Mouse (Mus musculus) hindbrain, embryonic 13.5 days (tissue): ENCODE measurements around the gene Dock1. TPM values are rescaled to one million over a fixed set of nuclear protein-coding genes. Genes with fewer than 3 reads are reported as not detected.
A peak's percentile ranks its signal among the peaks of the same experiment; 100 is the strongest.

ENCODE experiments used
- ATAC-seq: fragments of 200-750 bp; cut with Nextera tagmentation; 2 replicates; pipeline ENCODE4 v1.8.0; 2017; ENCODE audit warnings: moderate TSS enrichment; ENCODE audit not compliant: low FRiP score
- H3K27ac ChIP-seq: fragments of 300-500 bp; sonication (generic); 2 replicates; pipeline ENCODE4 v1.5.1; 2015; ENCODE audit warnings: inconsistent platforms, mild to moderate bottlenecking, moderate library complexity
- H3K27me3 ChIP-seq: fragments of 300-500 bp; sonication (generic); 2 replicates; pipeline ENCODE4 v1.6.1; 2015; ENCODE audit warnings: mild to moderate bottlenecking, inconsistent platforms
- H3K36me3 ChIP-seq: fragments of 300-500 bp; sonication (generic); 2 replicates; pipeline ENCODE4 v1.6.1; 2015; ENCODE audit warnings: mild to moderate bottlenecking, inconsistent platforms
- H3K4me1 ChIP-seq: fragments of 300-500 bp; sonication (generic); replicated peaks from 2 replicates; pipeline ENCODE4 v1.6.1; 2015; ENCODE audit warnings: inconsistent platforms
- H3K4me2 ChIP-seq: fragments of 300-500 bp; sonication (generic); 2 replicates; pipeline ENCODE4 v1.6.1; 2015; ENCODE audit warnings: inconsistent platforms, mild to moderate bottlenecking, moderate library complexity
- H3K4me3 ChIP-seq: fragments of 300-500 bp; sonication (generic); 2 replicates; pipeline ENCODE4 v1.5.1; 2015; ENCODE audit warnings: mild to moderate bottlenecking, inconsistent platforms
- H3K9ac ChIP-seq: fragments of 300-500 bp; sonication (generic); 2 replicates; pipeline ENCODE4 v1.6.1; 2015; ENCODE audit warnings: mild to moderate bottlenecking, inconsistent platforms
- H3K9me3 ChIP-seq: fragments of 300-500 bp; sonication (generic); 2 replicates; pipeline ENCODE4 v1.6.1; 2016; ENCODE audit warnings: inconsistent platforms
- WGBS: fragments of 180-500 bp; shearing (Covaris S2); methylation state at CpG from one replicate; pipeline ENCODE4 v1.1.7; 2015; 5-methylcytosine and 5-hydroxymethylcytosine counted together
- polyA plus RNA-seq: library from polyadenylated mRNA; unstranded; fragments of >200 nt; fragmentation: Nextera tagmentation; extraction: Ambion mirVana; gene quantifications from 2 replicates; pipeline ENCODE4 v1.2.1, GENCODE M21; 2015

Dock1 gene
- polyA plus RNA-seq, 1 experiment from 2014 or later = 9.4 TPM

DNA sequence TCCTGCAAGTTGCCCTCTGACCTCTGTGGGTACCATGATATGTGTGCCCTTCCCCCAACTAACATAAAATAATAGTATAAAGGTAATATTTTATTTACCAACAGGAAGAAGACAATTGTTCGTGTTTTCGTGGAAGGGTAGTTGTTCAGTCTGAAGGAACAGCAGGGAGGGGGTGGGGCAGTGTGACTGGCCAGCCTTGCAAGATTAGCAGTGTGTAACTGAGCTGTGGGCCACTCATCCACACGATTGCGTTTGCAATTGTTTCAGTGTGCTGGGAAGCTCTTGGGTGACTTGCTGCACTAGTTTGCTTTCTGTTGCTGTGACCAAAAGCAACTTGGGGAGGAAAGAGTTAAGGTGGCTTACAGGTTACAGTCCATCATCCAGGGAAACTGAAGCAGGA is 7.4 kb downstream of the Dock1 start:
- Histone ChIP-seq H3K4me1 (peaks cover 20% of the 10 kb centered on the region), H3K27me3 (no peaks in the 10 kb centered on the region), H3K36me3 (no peaks in the 10 kb centered on the region), H3K27ac (no peak overlapping the region), H3K9me3 (no peaks in the 10 kb centered on the region), H3K9ac (no peak overlapping the region), H3K4me3 (no peak overlapping the region), H3K4me2 (no peak overlapping the region)
- ATAC-seq = no peak
- WGBS = 56% methylated on average over 4 of the region's 4 CpGs

DNA sequence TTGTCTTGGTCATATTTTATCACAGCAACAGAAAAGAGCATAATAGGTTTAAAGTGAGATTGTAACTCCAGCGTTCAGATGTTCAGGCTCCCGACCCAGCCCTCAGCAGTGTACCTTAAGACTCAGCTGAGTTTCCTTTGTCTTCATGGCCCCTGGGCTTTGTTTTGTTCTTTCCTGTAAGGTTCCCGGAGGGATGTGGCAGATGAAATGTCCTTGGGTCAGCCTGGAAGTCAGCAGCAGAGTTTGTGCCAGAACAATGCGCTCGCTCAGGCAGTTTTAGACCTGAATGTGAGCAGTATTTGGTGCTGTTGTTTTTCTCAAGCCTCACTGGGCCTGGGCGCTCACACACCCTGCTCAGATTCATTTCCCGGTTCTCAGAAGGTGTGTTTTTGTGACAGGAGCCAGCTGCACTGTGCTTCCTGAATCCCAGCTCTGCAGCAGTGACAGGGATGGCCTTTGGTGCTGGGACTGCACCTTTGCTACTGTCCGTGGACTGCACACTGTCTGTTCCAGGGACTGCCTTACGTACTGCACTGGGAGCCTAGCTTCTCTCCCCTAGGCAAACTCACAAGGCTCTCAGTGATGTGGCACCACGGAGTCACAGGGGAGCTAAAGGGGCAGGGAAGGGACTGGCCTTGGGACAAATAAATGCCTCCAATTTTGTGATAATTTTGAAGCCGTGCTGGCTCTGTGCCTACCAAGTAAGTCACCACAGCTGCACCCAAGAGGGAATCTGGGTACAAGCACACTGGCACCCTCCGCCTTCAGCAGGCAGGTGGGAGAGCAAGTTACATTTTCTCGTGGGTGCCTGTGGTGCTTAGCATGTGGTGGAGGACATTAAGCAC is 9.1 kb downstream of the Dock1 start:
- Histone ChIP-seq H3K4me3 (no peak overlapping the region), H3K4me1 (peaks cover 10% of the 10 kb centered on the region), H3K9me3 (no peaks in the 10 kb centered on the region), H3K36me3 (no peaks in the 10 kb centered on the region), H3K27me3 (no peaks in the 10 kb centered on the region), H3K4me2 (no peak overlapping the region), H3K9ac (peak overlapping the region; percentile 13; the same call in 1 of the 2 replicates), H3K27ac (no peak overlapping the region)
- WGBS = 43% methylated on average over 13 of the region's 13 CpGs
- ATAC-seq = no peak

DNA sequence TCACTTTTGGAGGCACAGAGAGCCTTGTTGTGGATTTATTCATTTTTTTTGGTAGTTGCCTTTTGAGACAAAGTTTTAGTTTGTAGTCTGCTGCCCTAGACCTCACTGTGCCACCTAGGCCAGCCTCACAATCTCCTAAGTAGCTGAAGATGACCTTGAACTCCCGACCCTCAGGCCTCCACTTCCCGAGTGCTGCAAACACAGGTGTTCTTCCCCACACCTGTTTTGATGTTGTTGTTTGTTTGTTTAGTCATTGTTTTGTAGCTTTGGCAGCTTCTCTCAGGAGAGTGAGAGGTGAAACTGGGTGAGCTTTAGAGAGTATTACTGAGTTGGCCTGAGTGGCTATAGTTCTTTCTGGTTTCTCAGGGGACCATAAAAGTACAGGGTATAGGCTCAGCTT is 9.7 kb downstream of the Dock1 start:
- no peak overlapping the region for H3K4me3 ChIP-seq
- WGBS = 79% methylated on average over 2 of the region's 2 CpGs
- no peak overlapping the region for H3K9ac ChIP-seq
- no peaks in the 10 kb centered on the region for H3K9me3 ChIP-seq
- H3K36me3 ChIP-seq = no peaks in the 10 kb centered on the region
- no peaks in the 10 kb centered on the region for H3K27me3 ChIP-seq
- no peak overlapping the region for H3K27ac ChIP-seq
- H3K4me2 ChIP-seq = no peak overlapping the region
- peaks cover 9% of the 10 kb centered on the region for H3K4me1 ChIP-seq
- no peak for ATAC-seq

- no peaks in the 10 kb centered on the region for H3K36me3 ChIP-seq
Observed at GRCm38 (mm10) chr7:134681729-134682527, 11.5 kb downstream of the Dock1 start.

DNA sequence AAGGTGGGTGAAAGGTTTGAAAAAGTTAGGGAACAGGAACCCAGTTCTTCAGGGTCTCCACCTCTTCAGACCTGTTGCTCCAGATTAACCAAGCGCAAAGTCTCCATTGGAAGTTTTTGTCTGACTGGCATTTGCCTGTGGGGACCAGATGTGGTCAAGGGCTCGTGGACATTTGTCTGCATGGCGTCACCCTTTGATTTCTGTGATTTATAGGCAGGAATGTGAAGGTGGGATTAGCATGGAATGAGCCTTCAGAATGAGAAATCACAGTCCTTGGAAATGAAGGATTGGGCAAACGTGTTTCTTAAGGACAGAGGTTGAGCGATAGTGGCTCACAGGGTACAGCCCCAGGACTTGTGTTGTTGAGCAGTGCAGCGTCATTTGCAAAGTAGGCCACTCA is 17.9 kb downstream of the Dock1 start:
- H3K27ac ChIP-seq = no peak overlapping the region
- H3K36me3 ChIP-seq = no peaks in the 10 kb centered on the region
- no peaks in the 10 kb centered on the region for H3K4me1 ChIP-seq
- no peaks in the 10 kb centered on the region for H3K27me3 ChIP-seq
- WGBS = 90% methylated on average over 6 of the region's 6 CpGs
- no peak for ATAC-seq
- H3K4me2 ChIP-seq = no peak overlapping the region
- H3K4me3 ChIP-seq = no peak overlapping the region
- no peak overlapping the region for H3K9ac ChIP-seq
- H3K9me3 ChIP-seq = no peaks in the 10 kb centered on the region

More at GRCm38 (mm10) chr7:134681729-134682527, 11.5 kb downstream of the Dock1 start:
- H3K4me2 ChIP-seq = no peak overlapping the region
- no peak overlapping the region for H3K27ac ChIP-seq
- no peak overlapping the region for H3K9ac ChIP-seq
- no peaks in the 10 kb centered on the region for H3K27me3 ChIP-seq
- H3K4me1 ChIP-seq = peaks cover 9% of the 10 kb centered on the region
- ATAC-seq = no peak
- no peaks in the 10 kb centered on the region for H3K9me3 ChIP-seq
- no peak overlapping the region for H3K4me3 ChIP-seq
- WGBS = 89% methylated on average over 12 of the region's 12 CpGs

GRCm38 (mm10) chr7:134690118-134690517 is 19.7 kb downstream of the Dock1 start:
- Histone ChIP-seq H3K36me3 (no peaks in the 10 kb centered on the region), H3K4me3 (no peak overlapping the region), H3K4me2 (no peak overlapping the region), H3K4me1 (peaks cover 5% of the 10 kb centered on the region; the same call in 1 of the 2 replicates), H3K9me3 (no peaks in the 10 kb centered on the region), H3K27ac (no peak overlapping the region), H3K9ac (no peak overlapping the region), H3K27me3 (no peaks in the 10 kb centered on the region)
- ATAC-seq = no peak
- 88% methylated on average over 5 of the region's 5 CpGs for WGBS

DNA sequence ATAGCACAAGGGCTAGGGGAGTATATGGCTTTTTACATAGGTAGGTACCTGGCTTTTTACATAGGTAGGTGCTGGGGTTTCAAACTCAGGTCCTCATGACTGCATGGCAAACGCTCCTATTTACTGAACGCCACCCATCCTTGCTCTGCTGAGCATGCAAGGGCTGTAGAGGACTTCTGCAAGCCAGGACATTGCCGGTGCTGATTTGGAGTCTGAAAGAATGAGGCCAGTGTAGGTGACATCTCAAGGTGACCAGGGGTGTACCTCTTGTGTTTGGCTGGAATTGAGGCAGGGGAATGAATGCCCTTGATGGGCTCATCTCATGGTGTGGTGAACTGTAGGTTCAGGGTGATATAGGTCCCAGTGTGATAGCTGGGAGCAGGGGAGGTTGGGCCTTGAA is 20.4 kb downstream of the Dock1 start:
- no peaks in the 10 kb centered on the region for H3K9me3 ChIP-seq
- no peaks in the 10 kb centered on the region for H3K36me3 ChIP-seq
- H3K9ac ChIP-seq = no peak overlapping the region
- no peaks in the 10 kb centered on the region for H3K27me3 ChIP-seq
- no peak overlapping the region for H3K4me2 ChIP-seq
- H3K4me1 ChIP-seq = peaks cover 7% of the 10 kb centered on the region; the same call in 1 of the 2 replicates
- no peak for ATAC-seq
- 100% methylated on average over 3 of the region's 3 CpGs for WGBS
- no peak overlapping the region for H3K27ac ChIP-seq
- H3K4me3 ChIP-seq = no peak overlapping the region

DNA sequence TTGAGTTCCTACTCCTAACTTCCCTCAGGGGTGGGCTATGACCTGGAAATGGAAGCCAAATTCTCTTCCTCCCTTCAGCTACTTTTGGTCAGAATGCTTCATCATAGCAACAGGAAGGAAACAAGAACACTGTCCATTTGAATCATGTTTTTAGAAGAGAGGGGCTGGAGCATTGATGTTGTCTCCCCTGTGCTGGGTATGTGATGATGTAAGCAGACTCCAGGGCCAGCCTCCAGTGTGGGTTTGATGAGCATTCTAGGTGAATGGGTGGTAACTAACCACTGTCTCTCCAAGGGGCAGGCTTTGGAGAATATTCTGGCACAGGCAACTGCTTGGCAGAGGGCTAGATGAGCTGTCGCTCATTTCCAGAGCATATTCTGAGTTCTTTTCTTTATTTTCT is 22.9 kb downstream of the Dock1 start:
- Histone ChIP-seq H3K36me3 (no peaks in the 10 kb centered on the region), H3K27ac (no peak overlapping the region), H3K4me1 (peaks cover 18% of the 10 kb centered on the region), H3K4me3 (no peak overlapping the region), H3K9me3 (no peaks in the 10 kb centered on the region), H3K9ac (no peak overlapping the region), H3K4me2 (no peak overlapping the region), H3K27me3 (no peaks in the 10 kb centered on the region)
- ATAC-seq = no peak
- 100% methylated on average over 1 of the region's 1 CpGs for WGBS

DNA sequence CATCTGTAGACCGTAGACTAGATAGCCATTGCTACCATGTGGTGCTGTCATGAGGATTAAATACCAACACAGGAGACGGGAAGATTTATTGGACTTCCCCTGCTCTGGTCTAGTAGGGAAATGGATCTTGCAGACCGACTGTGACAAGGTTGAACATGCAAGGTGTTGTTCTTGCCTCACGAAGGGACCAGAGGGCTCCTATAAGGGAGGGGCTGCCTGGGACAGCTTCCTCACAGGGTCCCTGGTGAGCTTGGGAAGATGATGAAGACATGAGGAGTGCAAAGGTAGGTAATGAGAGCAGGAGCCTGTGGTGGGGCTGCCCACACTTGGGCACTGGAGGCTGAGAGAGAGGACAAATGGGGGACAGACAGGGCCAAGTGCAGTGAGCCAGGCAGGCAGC is 25.0 kb downstream of the Dock1 start:
- Histone ChIP-seq H3K27ac (no peak overlapping the region), H3K27me3 (no peaks in the 10 kb centered on the region), H3K9ac (no peak overlapping the region), H3K4me1 (peaks cover 22% of the 10 kb centered on the region), H3K36me3 (no peaks in the 10 kb centered on the region), H3K4me3 (no peak overlapping the region), H3K4me2 (no peak overlapping the region), H3K9me3 (no peaks in the 10 kb centered on the region)
- 88% methylated on average over 4 of the region's 4 CpGs for WGBS
- no peak for ATAC-seq

DNA sequence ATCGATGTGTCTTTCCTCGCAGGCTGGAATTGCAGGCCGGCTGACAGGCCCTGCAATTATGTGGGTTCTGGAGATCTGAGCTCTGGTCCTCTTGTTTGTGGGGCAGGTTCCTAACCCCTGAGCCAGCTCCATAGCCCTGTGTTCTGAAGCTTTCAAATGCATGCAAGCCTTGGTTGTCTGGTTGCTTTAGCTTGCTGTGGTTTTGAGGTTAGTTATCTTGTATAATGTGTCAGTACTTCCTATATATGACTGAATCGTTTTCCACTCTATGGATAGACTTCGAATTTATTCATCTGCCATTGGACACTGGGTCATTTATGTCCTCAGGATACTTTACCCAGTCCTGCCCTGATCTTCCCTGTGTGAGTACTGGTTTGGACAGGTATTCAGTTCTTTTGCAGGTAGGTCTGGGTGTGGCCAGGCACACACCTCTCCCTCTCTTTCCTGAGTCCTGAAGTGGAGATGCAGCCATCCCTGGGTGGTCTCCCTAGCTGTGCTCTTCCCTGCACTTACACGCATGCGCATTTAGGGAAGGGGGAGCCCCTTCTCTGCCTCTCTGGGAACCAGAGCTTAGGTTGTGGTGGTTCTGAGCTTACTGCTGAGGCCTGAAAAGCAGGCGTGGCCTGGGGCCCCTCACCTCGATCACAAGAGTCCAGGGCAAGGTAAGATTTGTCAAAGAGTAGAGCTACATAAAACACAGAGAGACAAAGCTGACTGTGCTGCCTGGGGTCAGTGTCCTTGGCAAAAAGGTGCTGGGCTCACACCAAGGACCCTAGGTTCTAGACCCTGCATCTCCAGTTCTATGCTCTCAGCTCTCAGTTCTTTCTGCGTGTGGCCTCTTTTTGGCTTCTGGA is 25.9 kb downstream of the Dock1 start:
- WGBS = 89% methylated on average over 10 of the region's 10 CpGs
- Histone ChIP-seq H3K4me3 (no peak overlapping the region), H3K4me2 (no peak overlapping the region)

DNA sequence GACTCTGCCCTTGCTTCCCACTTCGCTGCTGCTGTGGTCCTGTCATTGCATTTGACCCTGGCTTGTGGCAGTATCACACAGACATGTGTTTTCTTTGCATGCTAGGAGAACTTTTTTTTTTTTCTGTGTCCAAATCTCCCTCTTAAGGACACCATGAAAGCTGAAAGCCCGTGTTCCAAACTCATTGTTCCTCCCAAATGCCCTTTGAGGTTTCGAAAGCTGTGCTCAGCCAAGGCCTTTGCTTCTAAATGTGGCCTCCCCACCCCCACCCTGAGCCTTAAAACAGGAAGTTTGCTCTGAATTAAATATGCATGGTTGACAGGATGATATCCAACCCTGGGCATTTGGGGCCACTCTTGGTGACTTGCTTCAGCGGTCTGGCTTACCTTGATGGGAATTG is 27.0 kb downstream of the Dock1 start:
- peaks cover 30% of the 10 kb centered on the region for H3K4me1 ChIP-seq
- H3K27ac ChIP-seq = no peak overlapping the region
- no peak for ATAC-seq
- H3K36me3 ChIP-seq = no peaks in the 10 kb centered on the region
- H3K4me2 ChIP-seq = no peak overlapping the region
- WGBS = 68% methylated on average over 4 of the region's 4 CpGs
- no peaks in the 10 kb centered on the region for H3K9me3 ChIP-seq
- no peak overlapping the region for H3K4me3 ChIP-seq
- H3K9ac ChIP-seq = no peak overlapping the region
- H3K27me3 ChIP-seq = no peaks in the 10 kb centered on the region

More for the DNA sequence above, 25.9 kb downstream of the Dock1 start:
- no peaks in the 10 kb centered on the region for H3K27me3 ChIP-seq
- no peaks in the 10 kb centered on the region for H3K36me3 ChIP-seq
- no peak overlapping the region for H3K27ac ChIP-seq
- ATAC-seq = no peak
- no peaks in the 10 kb centered on the region for H3K9me3 ChIP-seq
- peaks cover 25% of the 10 kb centered on the region for H3K4me1 ChIP-seq
- no peak overlapping the region for H3K9ac ChIP-seq

- H3K27me3 ChIP-seq = no peaks in the 10 kb centered on the region
- H3K9me3 ChIP-seq = no peaks in the 10 kb centered on the region
- H3K4me1 ChIP-seq = peaks cover 30% of the 10 kb centered on the region
- no peaks in the 10 kb centered on the region for H3K36me3 ChIP-seq
- ATAC-seq = no peak
- WGBS = 76% methylated on average over 5 of the region's 5 CpGs
- no peak overlapping the region for H3K9ac ChIP-seq
- no peak overlapping the region for H3K4me2 ChIP-seq
- H3K4me3 ChIP-seq = no peak overlapping the region
- no peak overlapping the region for H3K27ac ChIP-seq
Observed at GRCm38 (mm10) chr7:134698246-134698645, 27.8 kb downstream of the Dock1 start.
